Mouse (Mus musculus): Measurements from ENCODE around the gene Zpbp.

The Zpbp gene

GRCm38 (mm10) chr11:11462561-11462890, 318 bp upstream of the Zpbp start:
- peak overlapping the region; percentile 78 for H3K4me3 ChIP-seq (replicated peaks; ENCODE audit: low read length)
- TF ChIP-seq CTCF (conservative IDR thresholded peaks at IDR 0.05; ENCODE audit: low read length), result no peak
- TF ChIP-seq NANOG (IDR thresholded peaks at IDR 0.05; ENCODE audit: borderline replicate concordance, low read length), result no peak
- no peak for TF ChIP-seq POU5F1 (IDR thresholded peaks at IDR 0.05; ENCODE audit: borderline replicate concordance, low read length)
- H3K36me3 ChIP-seq (ENCODE audit: insufficient read depth, low read length), result no peaks in the 10 kb centered on the region
- peaks cover 5% of the 10 kb centered on the region for H3K4me1 ChIP-seq (replicated peaks; ENCODE audit: low read depth, low read length)
- no peaks in the 10 kb centered on the region for H3K9me3 ChIP-seq (ENCODE audit: low read length)
- peaks cover 5% of the 10 kb centered on the region; the same call in 1 of the 2 replicates for H3K27me3 ChIP-seq (ENCODE audit: insufficient read depth, low read length)

GRCm38 (mm10) chr11:11455037-11455436, 7.2 kb downstream of the Zpbp start:
- Histone ChIP-seq H3K4me3 (replicated peaks; ENCODE audit: low read length) (no peak overlapping the region), H3K9me3 (ENCODE audit: low read length) (no peaks in the 10 kb centered on the region), H3K27me3 (ENCODE audit: insufficient read depth, low read length) (no peaks in the 10 kb centered on the region), H3K36me3 (ENCODE audit: insufficient read depth, low read length) (no peaks in the 10 kb centered on the region), H3K4me1 (replicated peaks; ENCODE audit: low read depth, low read length) (no peaks in the 10 kb centered on the region)
- TF ChIP-seq POU5F1 (IDR thresholded peaks at IDR 0.05; ENCODE audit: borderline replicate concordance, low read length) (no peak), NANOG (IDR thresholded peaks at IDR 0.05; ENCODE audit: borderline replicate concordance, low read length) (no peak), CTCF (conservative IDR thresholded peaks at IDR 0.05; ENCODE audit: low read length) (peak; percentile 95)

GRCm38 (mm10) chr11:11417356-11417755, 44.9 kb downstream of the Zpbp start:
- Histone ChIP-seq H3K27me3 (ENCODE audit: insufficient read depth, low read length) (no peaks in the 10 kb centered on the region), H3K36me3 (ENCODE audit: insufficient read depth, low read length) (no peaks in the 10 kb centered on the region), H3K9me3 (ENCODE audit: low read length) (no peaks in the 10 kb centered on the region), H3K4me3 (replicated peaks; ENCODE audit: low read length) (no peak overlapping the region), H3K4me1 (replicated peaks; ENCODE audit: low read depth, low read length) (no peaks in the 10 kb centered on the region)
- TF ChIP-seq NANOG (IDR thresholded peaks at IDR 0.05; ENCODE audit: borderline replicate concordance, low read length), result no peak
- TF ChIP-seq CTCF (conservative IDR thresholded peaks at IDR 0.05; ENCODE audit: low read length), result no peak
- no peak for TF ChIP-seq POU5F1 (IDR thresholded peaks at IDR 0.05; ENCODE audit: borderline replicate concordance, low read length)

GRCm38 (mm10) chr11:11414188-11414587, 48.0 kb downstream of the Zpbp start:
- no peaks in the 10 kb centered on the region for H3K9me3 ChIP-seq (ENCODE audit: low read length)
- H3K4me1 ChIP-seq (replicated peaks; ENCODE audit: low read depth, low read length), result no peaks in the 10 kb centered on the region
- no peak overlapping the region for H3K4me3 ChIP-seq (replicated peaks; ENCODE audit: low read length)
- no peaks in the 10 kb centered on the region for H3K27me3 ChIP-seq (ENCODE audit: insufficient read depth, low read length)
- TF ChIP-seq POU5F1 (IDR thresholded peaks at IDR 0.05; ENCODE audit: borderline replicate concordance, low read length), result no peak
- TF ChIP-seq NANOG (IDR thresholded peaks at IDR 0.05; ENCODE audit: borderline replicate concordance, low read length), result no peak
- no peak for TF ChIP-seq CTCF (conservative IDR thresholded peaks at IDR 0.05; ENCODE audit: low read length)
- no peaks in the 10 kb centered on the region for H3K36me3 ChIP-seq (ENCODE audit: insufficient read depth, low read length)

GRCm38 (mm10) chr11:11394686-11395085, 67.5 kb downstream of the Zpbp start:
- no peaks in the 10 kb centered on the region for H3K36me3 ChIP-seq (ENCODE audit: insufficient read depth, low read length)
- no peaks in the 10 kb centered on the region for H3K4me1 ChIP-seq (replicated peaks; ENCODE audit: low read depth, low read length)
- H3K27me3 ChIP-seq (ENCODE audit: insufficient read depth, low read length), result no peaks in the 10 kb centered on the region
- peaks cover 39% of the 10 kb centered on the region for H3K9me3 ChIP-seq (ENCODE audit: low read length)
- TF ChIP-seq POU5F1 (IDR thresholded peaks at IDR 0.05; ENCODE audit: borderline replicate concordance, low read length), result no peak
- no peak for TF ChIP-seq CTCF (conservative IDR thresholded peaks at IDR 0.05; ENCODE audit: low read length)
- TF ChIP-seq NANOG (IDR thresholded peaks at IDR 0.05; ENCODE audit: borderline replicate concordance, low read length), result no peak
- H3K4me3 ChIP-seq (replicated peaks; ENCODE audit: low read length), result no peak overlapping the region

- TF ChIP-seq CTCF (conservative IDR thresholded peaks at IDR 0.05; ENCODE audit: low read length) (no peak), NANOG (IDR thresholded peaks at IDR 0.05; ENCODE audit: borderline replicate concordance, low read length) (no peak)
- Histone ChIP-seq H3K9me3 (ENCODE audit: low read length) (peaks cover 48% of the 10 kb centered on the region), H3K36me3 (ENCODE audit: insufficient read depth, low read length) (no peaks in the 10 kb centered on the region), H3K4me1 (replicated peaks; ENCODE audit: low read depth, low read length) (no peaks in the 10 kb centered on the region), H3K27me3 (ENCODE audit: insufficient read depth, low read length) (no peaks in the 10 kb centered on the region), H3K4me3 (replicated peaks; ENCODE audit: low read length) (no peak overlapping the region)
These were observed 69.0 kb downstream of the Zpbp start for GRCm38 (mm10) chr11:11393164-11393563.

- TF ChIP-seq NANOG (IDR thresholded peaks at IDR 0.05; ENCODE audit: borderline replicate concordance, low read length), result no peak
- no peak for TF ChIP-seq POU5F1 (IDR thresholded peaks at IDR 0.05; ENCODE audit: borderline replicate concordance, low read length)
- no peak for TF ChIP-seq CTCF (conservative IDR thresholded peaks at IDR 0.05; ENCODE audit: low read length)
- no peaks in the 10 kb centered on the region for H3K36me3 ChIP-seq (ENCODE audit: insufficient read depth, low read length)
- H3K4me1 ChIP-seq (replicated peaks; ENCODE audit: low read depth, low read length), result no peaks in the 10 kb centered on the region
- H3K9me3 ChIP-seq (ENCODE audit: low read length), result no peaks in the 10 kb centered on the region
- no peaks in the 10 kb centered on the region for H3K27me3 ChIP-seq (ENCODE audit: insufficient read depth, low read length)
- H3K4me3 ChIP-seq (replicated peaks; ENCODE audit: low read length), result no peak overlapping the region
These were observed 90.9 kb downstream of the Zpbp start for GRCm38 (mm10) chr11:11371305-11371704.

- Histone ChIP-seq H3K27me3 (ENCODE audit: insufficient read depth, low read length) (no peaks in the 10 kb centered on the region), H3K4me3 (replicated peaks; ENCODE audit: low read length) (no peak overlapping the region), H3K9me3 (ENCODE audit: low read length) (peaks cover 10% of the 10 kb centered on the region), H3K36me3 (ENCODE audit: insufficient read depth, low read length) (no peaks in the 10 kb centered on the region), H3K4me1 (replicated peaks; ENCODE audit: low read depth, low read length) (no peaks in the 10 kb centered on the region)
- TF ChIP-seq NANOG (IDR thresholded peaks at IDR 0.05; ENCODE audit: borderline replicate concordance, low read length), result no peak
- TF ChIP-seq CTCF (conservative IDR thresholded peaks at IDR 0.05; ENCODE audit: low read length), result no peak
- TF ChIP-seq POU5F1 (IDR thresholded peaks at IDR 0.05; ENCODE audit: borderline replicate concordance, low read length), result no peak
These were observed 178.7 kb downstream of the Zpbp start for GRCm38 (mm10) chr11:11283512-11283911.

- TF ChIP-seq CTCF (conservative IDR thresholded peaks at IDR 0.05; ENCODE audit: low read length) (no peak), NANOG (IDR thresholded peaks at IDR 0.05; ENCODE audit: borderline replicate concordance, low read length) (no peak), POU5F1 (IDR thresholded peaks at IDR 0.05; ENCODE audit: borderline replicate concordance, low read length) (no peak)
- Histone ChIP-seq H3K36me3 (ENCODE audit: insufficient read depth, low read length) (no peaks in the 10 kb centered on the region), H3K4me3 (replicated peaks; ENCODE audit: low read length) (no peak overlapping the region), H3K27me3 (ENCODE audit: insufficient read depth, low read length) (no peaks in the 10 kb centered on the region), H3K9me3 (ENCODE audit: low read length) (no peaks in the 10 kb centered on the region), H3K4me1 (replicated peaks; ENCODE audit: low read depth, low read length) (no peaks in the 10 kb centered on the region)
These were observed 182.1 kb downstream of the Zpbp start for GRCm38 (mm10) chr11:11280128-11280527.
